Mouse (Mus musculus): ENCODE measurements around the gene Tceal1.
"Not testable (repeated sequence)": the region's sequence is repeated elsewhere in the genome, so short reads cannot be mapped to it uniquely, and the experiment has no call there.

Gene Tceal1

DNA sequence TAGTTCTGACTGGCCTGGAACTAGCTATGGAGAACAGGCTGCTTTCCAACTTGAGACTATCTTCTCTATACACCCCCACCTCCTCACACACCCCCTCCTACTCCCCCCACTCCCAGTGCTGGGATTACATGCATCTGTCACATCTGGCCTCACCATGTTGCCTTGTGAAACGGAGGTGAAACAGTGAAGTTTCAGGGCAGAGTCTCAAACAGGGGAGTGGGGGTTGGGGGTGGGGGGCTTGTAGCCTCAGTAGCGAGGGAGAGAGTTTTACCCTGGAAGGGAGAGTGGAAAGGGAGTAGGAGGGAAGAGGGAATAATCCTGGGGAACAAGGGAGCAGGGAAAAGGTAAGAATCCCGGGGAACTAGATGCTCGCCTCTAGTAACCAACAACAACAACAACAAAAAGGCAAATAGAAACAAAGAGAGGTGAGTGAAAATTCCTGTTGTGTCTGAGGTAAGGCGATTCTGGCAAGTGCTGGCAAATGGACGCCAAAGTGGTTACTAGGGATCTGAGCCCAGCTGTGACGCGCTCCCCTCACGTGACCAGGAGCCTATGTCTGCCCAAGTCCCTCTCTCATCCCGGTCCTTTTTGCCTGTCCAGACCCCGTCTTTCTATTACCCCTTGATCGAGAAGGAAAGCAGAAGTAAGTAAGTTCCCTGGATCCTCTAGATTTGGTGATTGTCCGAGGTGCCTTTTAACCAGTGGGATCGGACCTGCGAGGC, at the start of gene Tceal1:
Gene Tceal1, plus strand, starts transcription at position 537 of the 722 bp plus-strand sequence.
- peak; percentile 61 to 72 for DNase-seq (ENCODE audit: low spot score in 2 of 2)

GRCm38 (mm10) chrX:136666281-136666706, 41.5 kb upstream of the Tceal1 start:
- DNase-seq (ENCODE audit: low spot score in 2 of 2) = peak; percentile 33 to 34

GRCm38 (mm10) chrX:136666762-136667464, 40.9 kb upstream of the Tceal1 start:
- DNase-seq (ENCODE audit: low spot score in 2 of 2) = peak in 1 of 2 experiments; percentile 12

DNA sequence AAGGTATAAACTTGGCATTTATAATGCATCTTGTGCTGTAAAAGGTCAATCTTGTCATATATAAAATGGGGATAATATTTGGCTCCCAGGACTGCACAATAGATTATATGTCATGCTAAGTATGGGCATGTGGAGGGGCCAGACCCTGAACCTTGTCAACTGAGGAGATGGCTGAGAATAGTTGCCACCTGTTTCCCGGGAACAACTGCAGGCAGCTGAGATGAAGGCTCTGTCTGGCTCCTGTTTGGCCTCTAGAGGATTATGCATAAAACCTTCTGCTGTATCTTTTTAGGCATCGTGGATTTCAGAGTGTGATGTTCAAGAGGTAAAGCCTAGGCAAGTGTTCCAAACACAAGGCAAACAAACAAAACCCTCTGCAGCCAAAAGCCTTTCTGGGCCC, 39.0 kb upstream of the Tceal1 start:
- DNase-seq (ENCODE audit: low spot score in 2 of 2) = no peak

- no peak for DNase-seq (ENCODE audit: low spot score in 2 of 2)
Observed at GRCm38 (mm10) chrX:136680989-136681388, 26.8 kb upstream of the Tceal1 start.

DNA sequence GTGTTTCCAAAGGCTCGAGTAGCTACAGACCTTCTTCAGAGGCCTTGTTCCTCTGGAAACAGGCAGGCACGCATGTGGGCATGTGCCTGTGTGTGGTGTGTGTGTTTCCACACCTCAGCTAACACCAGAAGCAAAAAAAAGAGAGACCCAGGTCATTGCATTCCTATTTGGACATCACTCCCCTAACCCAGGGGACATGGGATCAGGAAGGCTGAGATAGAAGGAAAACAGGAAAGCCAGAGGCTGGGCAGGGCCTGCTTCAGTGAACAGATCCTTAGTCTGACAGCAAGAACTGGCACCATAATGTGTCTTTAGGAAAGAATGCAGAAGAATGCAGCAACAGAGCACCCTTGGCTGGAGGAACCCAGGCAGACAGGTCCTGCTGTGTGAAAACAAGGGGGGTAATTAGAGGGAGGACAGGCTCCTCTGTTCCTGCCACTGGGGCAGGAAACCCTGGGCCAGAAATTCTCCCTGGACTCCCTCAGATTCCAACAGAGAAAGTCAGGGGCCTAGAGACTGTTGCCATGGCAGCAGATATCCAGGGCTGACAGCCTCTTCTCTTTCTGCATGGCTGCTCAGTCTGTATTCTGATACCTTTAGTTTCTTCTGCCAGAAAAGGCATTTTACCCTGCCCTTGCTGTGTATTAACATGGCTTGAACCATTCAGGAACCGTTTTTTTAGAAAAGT, 16.0 kb upstream of the Tceal1 start:
- not testable (repeated sequence) for DNase-seq (ENCODE audit: low spot score in 2 of 2)

DNA sequence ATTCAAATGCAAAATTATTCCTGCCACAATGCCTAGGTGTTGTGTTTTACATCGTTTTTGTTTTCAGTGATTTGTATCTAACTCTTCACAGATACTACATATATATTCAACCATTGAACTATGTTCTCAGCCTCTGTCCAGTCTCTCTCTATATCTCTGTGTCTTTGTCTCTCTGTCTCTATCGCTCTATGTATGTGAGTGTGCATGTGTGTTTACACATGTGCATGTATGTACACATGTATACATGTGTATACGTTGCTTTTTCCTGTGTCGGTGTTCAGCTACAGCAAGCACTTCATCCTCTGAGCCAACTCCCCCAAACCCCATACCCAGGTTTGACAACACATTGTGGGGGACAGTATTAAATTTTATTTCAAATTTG, 15.5 kb upstream of the Tceal1 start:
- no peak for DNase-seq (ENCODE audit: low spot score in 2 of 2)

DNA sequence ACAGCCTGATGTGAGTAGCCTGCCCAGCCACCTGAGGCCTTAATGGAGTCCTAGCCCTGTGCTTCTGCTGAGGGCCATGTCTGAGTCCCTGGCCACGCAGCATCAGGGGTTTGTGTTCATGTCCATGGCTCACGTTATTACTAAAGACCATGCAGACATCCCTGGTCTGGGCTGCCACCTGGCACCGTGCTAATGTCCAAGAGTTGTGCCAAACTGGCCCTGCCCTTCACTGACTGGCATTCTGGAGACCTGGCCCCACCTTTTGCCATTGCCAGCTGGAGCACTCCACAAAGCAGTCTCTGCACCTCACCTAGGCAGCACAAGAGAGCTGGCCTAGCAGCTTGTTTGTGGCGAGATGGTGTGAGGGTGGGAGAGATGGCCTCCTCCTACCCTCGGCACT, 14.6 kb upstream of the Tceal1 start:
- no peak for DNase-seq (ENCODE audit: low spot score in 2 of 2)

GRCm38 (mm10) chrX:136708168-136708681, 443 bp downstream of the Tceal1 start:
- DNase-seq (ENCODE audit: low spot score in 2 of 2) = peak; percentile 36 to 41

DNA sequence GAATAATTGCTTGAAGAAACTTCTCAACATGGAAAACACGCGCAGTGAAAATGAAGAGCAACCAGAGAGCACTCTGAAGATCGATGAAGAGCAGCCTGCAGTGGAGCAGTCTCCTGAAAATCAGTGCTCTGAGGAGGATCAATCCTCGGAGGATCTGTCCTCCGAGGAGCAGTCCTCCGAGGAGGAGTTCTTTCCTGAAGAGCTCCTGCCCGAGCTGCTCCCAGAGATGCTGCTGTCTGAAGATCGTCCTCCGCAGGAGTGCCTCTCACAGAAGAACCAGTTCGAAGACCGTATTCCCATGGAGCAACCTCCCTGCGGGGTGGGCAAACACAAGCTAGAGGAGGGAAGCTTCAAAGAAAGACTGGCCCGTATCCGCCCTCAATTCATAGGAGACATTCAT, 1.0 kb downstream of the Tceal1 start:
- peak in 1 of 2 experiments; percentile 9 for DNase-seq (ENCODE audit: low spot score in 2 of 2)

DNA sequence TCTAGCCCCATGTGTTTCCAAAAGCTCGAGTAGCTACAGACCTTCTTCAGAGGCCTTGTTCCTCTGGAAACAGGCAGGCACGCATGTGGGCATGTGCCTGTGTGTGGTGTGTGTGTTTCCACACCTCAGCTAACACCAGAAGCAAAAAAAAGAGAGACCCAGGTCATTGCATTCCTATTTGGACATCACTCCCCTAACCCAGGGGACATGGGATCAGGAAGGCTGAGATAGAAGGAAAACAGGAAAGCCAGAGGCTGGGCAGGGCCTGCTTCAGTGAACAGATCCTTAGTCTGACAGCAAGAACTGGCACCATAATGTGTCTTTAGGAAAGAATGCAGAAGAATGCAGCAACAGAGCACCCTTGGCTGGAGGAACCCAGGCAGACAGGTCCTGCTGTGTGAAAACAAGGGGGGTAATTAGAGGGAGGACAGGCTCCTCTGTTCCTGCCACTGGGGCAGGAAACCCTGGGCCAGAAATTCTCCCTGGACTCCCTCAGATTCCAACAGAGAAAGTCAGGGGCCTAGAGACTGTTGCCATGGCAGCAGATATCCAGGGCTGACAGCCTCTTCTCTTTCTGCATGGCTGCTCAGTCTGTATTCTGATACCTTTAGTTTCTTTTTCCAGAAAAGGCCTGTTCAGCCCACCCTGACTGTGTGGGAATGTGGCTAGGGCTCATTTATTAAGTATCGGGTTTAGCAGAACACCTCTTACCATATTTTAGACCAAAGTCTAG, 7.1 kb downstream of the Tceal1 start:
- DNase-seq (ENCODE audit: low spot score in 2 of 2) = not testable (repeated sequence)

GRCm38 (mm10) chrX:136732016-136732415, 24.2 kb downstream of the Tceal1 start:
- DNase-seq (ENCODE audit: low spot score in 2 of 2) = no peak

- DNase-seq (ENCODE audit: low spot score in 2 of 2) = no peak
Observed at GRCm38 (mm10) chrX:136740087-136740790, 32.5 kb downstream of the Tceal1 start.

DNA sequence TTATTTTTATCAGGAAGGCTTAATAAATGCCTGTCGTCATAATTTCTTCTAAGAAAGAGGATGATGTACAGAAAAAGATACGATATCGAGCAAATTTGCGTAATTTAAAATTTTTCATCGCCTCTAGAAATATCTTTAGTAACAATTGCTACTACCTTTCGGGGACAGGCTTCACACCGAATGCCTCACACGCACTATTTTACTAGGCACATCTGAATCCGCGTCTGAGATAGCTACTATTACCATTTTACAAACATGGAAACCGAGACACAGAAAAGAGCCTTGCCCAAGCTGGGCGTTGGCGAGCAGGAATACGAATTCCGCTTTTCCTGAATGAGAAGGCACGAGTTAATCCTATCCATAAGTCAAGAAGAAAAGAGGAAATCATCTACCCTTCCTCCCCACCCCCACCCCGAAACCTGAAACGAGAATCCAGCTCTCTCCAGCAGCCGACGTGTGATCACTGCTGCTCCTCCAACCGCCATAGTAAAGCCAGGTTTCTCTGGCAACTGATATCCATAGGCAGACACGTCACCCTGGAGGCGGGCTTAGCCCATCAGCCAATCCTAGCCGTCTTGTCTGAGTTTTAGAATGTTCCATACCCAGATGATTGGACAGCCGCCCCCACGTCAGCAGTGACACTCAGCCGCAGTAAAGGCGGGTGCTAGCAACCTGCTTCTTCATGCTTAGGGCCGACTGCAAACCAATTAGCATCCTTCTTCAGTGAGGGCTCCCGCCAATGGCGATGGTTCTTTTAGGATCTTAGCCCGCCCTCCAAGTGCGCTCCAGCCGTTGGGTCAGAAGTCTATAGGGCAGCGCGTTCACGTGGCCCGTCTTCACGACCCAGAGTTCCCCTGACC, 33.2 kb downstream of the Tceal1 start:
- DNase-seq (ENCODE audit: low spot score in 2 of 2) = peak; percentile 93 to 95

- DNase-seq (ENCODE audit: low spot score in 2 of 2) = peak; percentile 60 to 72
Observed at GRCm38 (mm10) chrX:136741651-136742201, 33.9 kb downstream of the Tceal1 start.

- DNase-seq (ENCODE audit: low spot score in 2 of 2) = no peak
Observed at GRCm38 (mm10) chrX:136742241-136742640, 34.5 kb downstream of the Tceal1 start.

- DNase-seq (ENCODE audit: low spot score in 2 of 2) = peak; percentile 27 to 68
Observed at GRCm38 (mm10) chrX:136742661-136743103, 34.9 kb downstream of the Tceal1 start.

DNA sequence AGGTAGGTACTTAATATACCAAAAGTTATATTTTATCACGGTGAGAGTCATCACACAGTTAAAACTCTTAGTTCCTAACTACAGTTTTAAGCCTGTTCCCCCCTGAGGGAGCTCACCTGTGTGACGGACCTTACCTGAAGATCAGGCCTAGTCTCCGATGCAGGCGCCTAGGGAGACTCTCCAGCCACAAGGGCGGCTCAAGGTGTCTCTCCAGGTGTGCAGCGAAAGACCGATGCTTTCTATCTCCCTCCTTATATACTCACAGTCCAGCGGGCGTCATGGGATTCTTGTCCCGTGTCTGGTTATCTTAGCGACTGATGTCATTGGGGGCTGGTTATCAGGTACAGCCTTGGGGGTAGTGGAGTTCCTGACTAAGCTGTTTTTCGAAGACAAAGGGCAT, 35.7 kb downstream of the Tceal1 start, which contains the start of gene Morf4l2:
Gene Morf4l2, minus strand, starts transcription at position 232 of the 400 bp plus-strand sequence.
- DNase-seq (ENCODE audit: low spot score in 2 of 2) = no peak

DNA sequence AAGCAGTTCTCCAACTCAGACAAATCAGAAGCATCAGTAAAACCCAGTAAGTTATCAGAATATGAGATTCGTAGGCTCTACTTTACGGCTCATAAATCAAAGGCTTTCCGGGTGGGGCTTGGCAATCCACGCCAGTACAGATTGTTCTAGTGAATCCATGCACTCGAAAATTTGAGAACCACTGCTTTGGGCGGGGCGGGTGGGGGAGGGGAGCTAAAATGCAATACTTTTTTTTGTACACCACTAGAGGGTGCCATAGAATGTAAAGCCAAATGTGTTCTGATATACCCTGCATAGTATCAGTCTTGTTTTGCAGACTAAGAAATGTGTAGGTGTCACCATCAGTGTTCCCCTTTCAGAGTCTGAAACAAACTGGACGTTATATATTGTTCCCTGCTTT, 36.9 kb downstream of the Tceal1 start:
- no peak for DNase-seq (ENCODE audit: low spot score in 2 of 2)

DNA sequence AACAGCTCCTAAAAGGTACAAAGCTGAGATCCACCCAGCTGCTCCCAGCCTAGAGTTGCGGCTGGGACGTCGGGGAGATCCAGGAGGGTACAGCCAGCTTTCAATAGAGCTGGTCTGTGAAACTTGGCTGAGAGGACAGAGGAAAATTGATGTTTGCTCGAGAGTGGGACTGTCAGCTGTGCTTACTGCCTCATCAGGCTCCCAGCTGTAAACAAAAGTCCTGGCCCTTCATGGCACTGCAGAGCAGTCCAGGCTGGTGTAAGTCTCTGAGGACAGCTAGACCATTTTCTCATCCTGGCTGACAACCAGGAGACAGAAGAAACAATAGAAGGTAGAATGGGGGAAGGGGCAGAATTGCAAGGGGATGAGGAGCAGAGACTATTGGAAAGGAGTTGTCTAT, 41.5 kb downstream of the Tceal1 start:
- DNase-seq (ENCODE audit: low spot score in 2 of 2) = no peak
